Mouse (Mus musculus): Measurements from ENCODE around the gene Gm10272.
"Not testable (repeated sequence)": the region's sequence is repeated elsewhere in the genome, so short reads cannot be mapped to it uniquely, and the experiment has no call there.

The Gm10272 gene

DNA sequence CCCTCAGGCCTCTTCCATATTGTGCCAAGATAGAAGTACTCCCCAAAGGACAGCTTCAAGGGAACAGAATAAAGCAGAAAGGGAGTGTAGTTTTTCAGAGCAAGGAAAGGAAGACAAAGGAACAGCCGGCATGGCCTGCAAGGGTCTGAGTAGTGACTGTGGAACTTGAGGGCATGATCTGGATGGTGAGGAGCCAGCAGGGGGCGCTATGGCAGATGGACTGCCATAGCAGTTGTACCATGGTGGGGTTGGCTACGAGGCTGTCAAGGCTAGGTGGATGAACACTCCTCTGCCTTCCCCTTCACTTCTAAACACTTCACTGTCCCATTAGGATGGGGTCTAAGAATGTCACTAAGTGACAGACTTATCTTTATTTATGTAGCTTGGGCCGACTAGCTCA, 22.8 kb downstream of the Gm10272 start:
- peak; percentile 6 for DNase-seq

GRCm38 (mm10) chr10:77735928-77736327, 29.5 kb downstream of the Gm10272 start:
- DNase-seq = no peak

GRCm38 (mm10) chr10:77738929-77739328, 32.5 kb downstream of the Gm10272 start:
- DNase-seq = no peak

GRCm38 (mm10) chr10:77741924-77742688, 35.7 kb downstream of the Gm10272 start, which contains the start of gene Gm18596:
Gene Gm18596, minus strand, starts transcription at chr10:77742638.
- DNase-seq = not testable (repeated sequence)

DNA sequence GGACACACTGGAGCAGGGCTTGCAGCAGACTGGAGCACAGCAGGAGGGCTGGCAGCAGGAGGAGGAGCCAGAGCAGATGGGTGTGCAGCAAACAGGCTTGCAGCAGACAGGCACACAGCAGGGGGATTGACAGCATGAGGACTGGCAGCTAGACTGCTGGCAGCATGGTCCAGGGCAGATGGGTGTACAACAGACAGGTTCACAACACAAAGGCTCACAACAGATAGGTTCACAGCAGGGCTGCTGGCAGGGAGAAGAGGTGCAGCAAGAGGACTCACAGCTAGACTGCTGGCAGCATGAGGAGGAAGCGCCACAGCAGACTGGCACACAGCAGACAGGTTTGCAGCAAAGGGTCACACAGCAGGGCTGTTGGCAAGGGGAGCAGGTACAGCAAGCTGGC, 44.3 kb downstream of the Gm10272 start:
- DNase-seq = not testable (repeated sequence)

DNA sequence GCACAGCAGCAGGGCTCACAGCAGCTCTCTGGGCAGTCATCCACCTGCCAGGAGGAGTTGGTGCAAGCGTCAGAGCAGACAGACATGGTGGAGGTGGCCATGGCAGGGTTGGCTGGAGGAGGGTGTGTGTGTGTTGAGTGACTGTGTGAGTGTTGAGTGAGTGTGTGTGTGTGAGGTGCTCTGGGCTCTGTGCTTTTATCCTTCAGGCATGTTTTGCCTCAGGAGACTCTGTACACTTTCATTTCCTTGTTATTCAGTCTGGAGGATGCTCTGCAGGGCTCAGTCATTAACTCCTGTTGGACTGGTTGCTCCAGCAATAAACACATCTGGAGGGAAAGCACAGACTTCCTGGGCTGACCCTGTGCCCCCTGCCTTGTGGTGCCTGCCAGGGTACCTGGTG, 44.8 kb downstream of the Gm10272 start, which contains the start of gene Gm9736:
TSS of gene Gm9736 (minus strand) at position 101 of the 400 bp plus-strand sequence.
- not testable (repeated sequence) for DNase-seq

DNA sequence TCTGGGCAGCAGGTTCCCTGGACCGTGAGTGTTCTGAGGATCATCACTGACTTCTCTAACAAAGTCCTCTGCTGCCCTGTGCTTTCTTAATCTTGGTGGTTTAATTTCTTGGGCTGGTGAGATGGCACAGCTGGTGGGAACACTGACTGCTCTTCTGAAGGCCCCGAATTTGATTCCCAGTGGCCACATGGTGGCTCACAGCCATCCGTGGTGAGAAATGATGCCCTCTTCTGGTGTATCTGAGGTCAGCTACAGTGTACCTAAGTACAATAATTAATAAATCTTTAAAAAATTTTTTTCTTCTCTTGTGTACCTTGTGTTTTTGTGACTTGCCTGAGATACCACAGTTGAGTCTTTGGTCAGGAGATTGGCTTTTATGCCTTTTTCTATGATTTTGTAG, 45.9 kb downstream of the Gm10272 start:
- not testable (repeated sequence) for DNase-seq

DNA sequence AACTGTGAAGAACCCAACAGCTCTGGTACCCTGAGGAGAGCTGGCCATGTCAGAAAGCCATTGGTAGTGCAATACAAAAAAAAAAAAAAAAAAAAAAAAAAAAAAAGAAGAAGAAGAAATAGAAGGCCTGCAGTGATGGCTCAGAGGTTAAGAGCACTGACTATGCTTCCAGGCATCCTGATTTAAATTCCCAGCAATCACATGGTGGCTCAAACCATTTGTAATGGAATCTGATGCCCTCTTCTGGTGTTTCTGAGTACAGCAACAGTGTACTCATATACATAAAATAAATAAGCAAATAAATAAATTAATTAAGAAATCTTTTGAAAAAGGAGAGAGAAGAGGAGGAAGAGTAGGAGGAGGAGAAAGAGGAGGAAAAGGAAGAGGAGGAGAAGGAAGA, 47.0 kb downstream of the Gm10272 start:
- DNase-seq = no peak
